Mouse (Mus musculus) E14TG2a.4 (cell line): ENCODE data around the gene Agfg1.

Source experiments
- CTCF ChIP-seq: conservative IDR thresholded peaks from 2 replicates; pipeline ENCODE4 v1.5.1; 2014; ENCODE audit warnings: low read length
- NANOG ChIP-seq: IDR thresholded peaks from 2 replicates; pipeline ENCODE4 v1.6.1; 2014; ENCODE audit warnings: borderline replicate concordance, low read length, mixed read lengths

DNA sequence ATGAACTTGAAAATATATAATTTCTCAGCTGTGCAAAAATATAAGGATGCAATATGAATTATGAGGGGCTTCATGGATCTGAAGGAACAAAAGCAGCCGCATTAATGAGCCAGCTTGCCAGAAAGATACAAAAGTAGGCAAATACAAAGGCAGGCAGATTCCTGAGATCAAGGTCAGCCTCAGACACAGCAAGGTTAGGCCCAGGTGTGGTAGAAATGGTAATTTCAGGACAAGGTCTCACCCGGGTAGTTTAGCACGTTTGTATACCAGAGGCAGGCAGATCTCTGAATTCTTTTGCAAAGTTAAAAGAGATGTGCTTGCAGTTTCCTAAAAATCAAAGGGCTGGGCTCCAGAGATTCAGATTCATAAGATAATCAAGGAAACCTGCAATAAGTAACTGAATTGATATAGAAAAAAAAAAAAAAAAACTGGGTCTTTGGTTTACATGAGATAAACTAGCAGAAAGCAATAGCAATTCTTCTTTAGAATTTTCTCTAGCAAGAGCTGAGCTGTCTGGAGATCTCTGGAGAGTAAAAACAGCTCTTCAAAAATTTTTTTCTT, 18.6 kb upstream of the Agfg1 start:
- TF ChIP-seq CTCF (no peak), NANOG (no peak)
